Mouse (Mus musculus): ENCODE data around the gene Slc9a3r2.
"Not testable (repeated sequence)": the region's sequence is repeated elsewhere in the genome, so short reads cannot be mapped to it uniquely, and the experiment has no call there.

The Slc9a3r2 gene

DNA sequence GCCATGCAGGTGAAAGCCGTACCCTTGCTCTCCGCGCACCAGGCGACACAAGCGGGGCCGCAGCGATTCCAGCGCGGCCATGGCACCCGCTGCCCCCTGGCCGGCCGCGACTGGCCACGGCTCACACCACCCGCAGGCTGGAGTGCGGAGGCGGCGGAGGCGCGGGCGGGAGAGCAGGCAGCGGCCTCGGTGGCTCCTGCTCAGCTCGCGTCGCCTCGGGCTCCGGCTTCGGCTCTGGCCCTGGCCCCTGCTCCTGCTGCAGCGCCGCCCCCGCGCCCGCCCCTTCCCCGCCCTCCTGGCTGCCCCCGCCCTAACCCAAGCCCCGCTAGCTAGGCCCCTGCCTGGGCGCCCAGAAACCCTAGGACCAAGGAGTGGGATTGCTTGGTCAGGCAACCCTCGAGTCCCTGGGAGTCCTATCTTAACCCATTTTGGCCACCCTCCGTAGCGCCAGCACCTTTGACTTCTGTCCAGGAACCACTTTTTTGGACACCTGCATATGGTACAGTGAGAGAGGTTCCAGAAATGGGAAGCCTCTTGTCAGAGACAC is at the start of gene Slc9a3r2:
Gene Slc9a3r2 (minus strand): TSS at position 258 of the 547 bp plus-strand sequence.
- DNase-seq (ENCODE audit: low read depth, low spot score): peak; percentile 78

DNA sequence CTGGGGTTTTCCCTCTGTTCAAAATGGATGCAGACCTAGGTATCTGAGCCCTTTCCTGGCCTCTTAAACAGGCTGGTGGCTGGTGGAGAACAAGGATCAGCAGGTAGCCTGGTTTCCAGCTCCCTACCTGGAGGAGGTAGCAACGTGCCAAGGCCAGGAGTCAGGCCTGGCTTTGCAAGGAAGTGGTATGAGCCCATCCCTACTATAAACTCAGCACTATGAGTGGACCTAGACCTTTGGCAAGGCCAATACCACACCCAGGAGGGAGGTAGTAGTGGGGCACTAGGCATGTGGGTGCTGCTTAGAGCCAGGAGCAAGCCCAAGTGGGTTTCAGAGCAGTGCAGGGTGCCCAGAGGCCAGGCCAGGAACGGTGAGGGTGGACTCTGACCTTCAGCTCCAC is 49.3 kb upstream of the Slc9a3r2 start:
- no peak for DNase-seq (ENCODE audit: low read depth, low spot score)

DNA sequence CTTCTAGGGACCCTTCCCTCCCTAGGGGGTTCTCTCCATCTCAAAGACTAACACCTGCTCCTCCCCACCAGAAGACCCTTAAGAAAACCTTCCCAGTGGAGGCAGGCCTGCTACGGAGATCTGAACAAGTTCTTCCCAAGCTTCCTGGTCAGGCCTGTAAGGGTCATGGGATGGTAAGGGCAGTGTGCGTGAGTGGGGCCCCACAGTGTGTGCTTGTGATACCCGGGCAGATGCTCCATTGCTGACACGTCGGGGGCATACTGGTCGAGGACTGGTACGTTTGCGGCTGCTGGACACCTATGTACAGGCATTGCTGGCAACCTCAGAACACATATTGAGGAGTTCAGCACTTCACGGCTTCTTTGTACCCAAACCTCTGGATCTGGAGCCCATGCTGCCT is 48.6 kb upstream of the Slc9a3r2 start:
- DNase-seq (ENCODE audit: low read depth, low spot score): no peak

- DNase-seq (ENCODE audit: low read depth, low spot score): no peak
These were observed 47.9 kb upstream of the Slc9a3r2 start for GRCm38 (mm10) chr17:24697985-24698384.

DNA sequence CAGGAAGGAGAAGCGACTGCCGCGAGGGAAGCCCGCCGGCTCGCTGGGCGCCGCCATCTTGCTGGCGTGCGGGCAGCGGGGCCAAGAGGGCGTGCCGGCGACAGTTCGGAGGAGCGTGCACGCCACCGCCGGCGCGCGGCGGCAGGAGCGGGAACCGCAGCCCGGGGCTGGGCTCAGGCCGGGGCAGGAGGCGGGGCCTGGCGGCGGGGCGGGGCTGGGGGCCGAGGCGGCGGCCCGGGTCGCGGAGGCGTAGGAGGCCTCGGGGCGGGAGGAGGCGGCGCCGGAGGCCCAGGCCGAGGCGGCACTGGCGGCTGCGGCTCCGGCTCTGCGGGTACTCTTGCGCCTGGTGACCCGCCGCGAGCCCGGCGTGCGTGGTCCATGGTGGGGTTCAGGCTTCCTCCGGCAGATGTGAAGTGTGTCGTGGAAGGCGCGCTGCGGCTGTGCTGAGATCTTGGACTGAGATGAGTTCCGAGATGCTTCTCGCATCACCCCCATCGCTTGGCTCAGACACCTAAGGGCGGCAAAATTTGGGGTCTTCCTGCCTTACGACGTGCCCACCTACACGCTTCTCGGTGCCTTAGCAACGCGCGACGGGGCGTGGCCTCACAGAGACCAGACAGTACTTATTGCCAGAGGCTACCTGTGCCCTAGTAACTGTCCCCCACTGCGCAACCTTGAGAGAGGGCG is 46.0 kb upstream of the Slc9a3r2 start, which contains the start of the genes Gfer and Noxo1:
Gene Gfer (minus strand): TSS at position 146 of the 687 bp plus-strand sequence.
Gene Noxo1 (plus strand): TSS at position 224 of the 687 bp plus-strand sequence.
- DNase-seq (ENCODE audit: low read depth, low spot score): peak; percentile 94

DNA sequence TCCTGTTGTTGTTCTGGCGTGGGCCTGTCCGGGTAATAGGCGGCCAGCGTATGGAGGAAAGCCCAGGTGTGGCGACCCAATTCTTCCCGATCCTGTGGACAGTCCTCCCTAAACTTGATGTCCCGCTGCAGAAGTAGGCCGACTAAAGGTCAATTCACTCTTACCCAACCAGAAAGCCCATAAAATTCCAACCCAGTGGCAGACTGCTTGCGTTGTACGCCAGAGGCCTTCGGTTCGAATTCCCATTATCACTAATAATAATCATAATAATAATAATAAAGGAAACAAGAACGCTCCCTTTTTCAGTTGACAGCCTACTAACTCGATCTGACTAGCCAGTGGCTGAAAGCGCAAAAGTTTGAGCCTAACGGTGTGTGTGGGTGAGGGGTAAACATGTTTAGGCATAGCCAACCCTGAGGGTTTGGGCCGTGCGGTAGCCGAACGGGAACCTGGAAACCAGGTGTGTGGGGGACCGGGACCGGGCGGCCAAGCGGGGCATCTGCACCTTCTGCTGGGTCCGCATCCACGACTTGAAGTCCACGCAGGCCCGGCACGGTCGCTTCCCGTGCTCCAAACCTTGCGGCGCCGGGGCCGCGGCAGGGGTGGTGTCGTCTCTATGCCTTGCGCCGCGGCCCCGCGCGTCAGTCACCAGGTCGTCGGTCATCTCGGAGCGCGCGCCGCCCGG is 45.3 kb upstream of the Slc9a3r2 start:
- no peak for DNase-seq (ENCODE audit: low read depth, low spot score)

DNA sequence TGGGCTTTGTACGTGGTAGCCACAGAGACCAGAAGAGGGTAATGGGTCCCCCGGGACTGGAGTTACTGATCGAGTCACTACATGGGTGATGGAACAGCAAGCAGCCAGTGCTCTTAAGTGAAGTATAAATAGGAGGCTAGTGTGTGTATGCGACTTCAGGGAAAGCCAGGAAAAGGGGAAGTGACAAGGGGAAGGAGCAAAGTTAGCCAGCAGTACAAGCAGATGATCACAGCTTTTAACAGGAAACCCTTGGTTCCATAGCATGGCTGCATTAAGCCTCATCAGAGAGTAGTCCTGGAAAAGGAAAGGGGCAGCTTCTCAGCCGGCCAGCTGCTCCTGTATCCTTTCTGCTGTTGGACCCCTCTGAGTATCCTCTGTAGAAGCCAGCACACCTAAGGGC is 42.3 kb upstream of the Slc9a3r2 start:
- DNase-seq (ENCODE audit: low read depth, low spot score): no peak

- peak; percentile 69 for DNase-seq (ENCODE audit: low read depth, low spot score)
These were observed 39.3 kb upstream of the Slc9a3r2 start, which contains the start of gene Syngr3 for GRCm38 (mm10) chr17:24689251-24690081. Syngr3 (minus strand) TSS chr17:24689955.

DNA sequence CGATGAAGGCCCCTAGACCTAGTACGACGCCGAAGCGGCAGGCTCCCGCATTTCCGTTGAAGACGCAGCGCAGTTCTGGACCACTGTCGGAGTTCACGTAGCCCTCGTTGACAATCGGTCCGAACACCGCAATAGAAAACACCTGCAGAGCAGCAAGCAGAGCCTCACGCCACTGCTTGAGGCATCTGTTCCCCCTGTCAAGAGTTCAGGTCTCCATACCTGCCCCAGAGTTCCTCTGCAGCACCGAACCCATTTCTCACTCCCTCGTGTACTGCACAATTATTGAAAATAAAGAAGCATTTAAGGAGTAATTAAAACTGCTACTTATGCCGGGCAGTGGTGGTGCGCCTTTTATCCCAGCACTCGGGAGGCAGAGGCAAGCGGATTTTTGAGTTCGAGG is 37.5 kb upstream of the Slc9a3r2 start:
- no peak for DNase-seq (ENCODE audit: low read depth, low spot score)

DNA sequence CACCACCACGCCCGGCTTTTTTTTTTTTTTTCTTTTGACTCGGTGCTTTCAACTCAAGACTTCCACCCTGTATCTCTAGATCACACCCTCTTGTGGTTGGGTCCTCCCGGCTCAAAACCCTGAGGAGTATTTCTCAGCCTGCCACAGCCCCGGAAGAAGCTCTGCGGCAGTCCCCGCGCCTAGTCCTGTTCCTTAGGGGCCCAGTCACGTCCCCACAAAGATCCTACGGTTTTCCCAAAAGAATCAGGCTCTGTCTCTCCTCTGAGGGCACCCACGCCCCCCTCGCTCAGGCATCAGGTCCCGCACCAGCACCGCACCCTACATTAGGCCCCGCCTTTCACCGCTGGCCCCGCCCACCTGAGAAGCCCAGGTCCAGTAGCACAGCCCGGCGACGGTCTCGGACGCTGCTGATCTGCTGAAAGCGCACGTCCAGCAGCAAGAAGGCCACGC is 37.0 kb upstream of the Slc9a3r2 start:
- peak; percentile 35 for DNase-seq (ENCODE audit: low read depth, low spot score)

DNA sequence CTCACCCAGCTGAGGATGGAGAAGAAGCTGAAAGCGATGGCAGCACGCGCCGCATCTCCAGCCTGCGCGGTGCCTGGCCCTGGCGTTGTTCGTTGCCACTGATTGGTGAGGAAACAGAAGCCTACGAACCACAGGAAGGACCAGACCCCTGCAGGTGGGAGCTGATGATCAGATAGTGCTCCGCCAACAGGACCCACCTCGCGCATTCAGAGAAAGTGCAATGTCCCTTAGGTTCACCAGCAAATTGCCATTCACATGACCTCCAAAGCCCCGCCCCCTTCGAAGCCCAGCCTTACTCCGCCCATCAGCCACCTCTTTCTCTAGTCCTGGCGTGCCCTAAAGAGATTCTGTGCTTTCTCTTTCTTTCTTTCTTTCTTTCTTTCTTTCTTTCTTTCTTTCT is 36.4 kb upstream of the Slc9a3r2 start:
- DNase-seq (ENCODE audit: low read depth, low spot score): no peak

GRCm38 (mm10) chr17:24677500-24678080 is 27.5 kb upstream of the Slc9a3r2 start:
- DNase-seq (ENCODE audit: low read depth, low spot score): no peak

- no peak for DNase-seq (ENCODE audit: low read depth, low spot score)
These were observed 26.8 kb upstream of the Slc9a3r2 start for GRCm38 (mm10) chr17:24676877-24677276.

- peak; percentile 83 for DNase-seq (ENCODE audit: low read depth, low spot score)
These were observed 26.1 kb upstream of the Slc9a3r2 start for GRCm38 (mm10) chr17:24676187-24676586.

- peak; percentile 85 for DNase-seq (ENCODE audit: low read depth, low spot score)
These were observed 24.1 kb upstream of the Slc9a3r2 start for GRCm38 (mm10) chr17:24674277-24674676.

GRCm38 (mm10) chr17:24672141-24672540 is 22.0 kb upstream of the Slc9a3r2 start:
- DNase-seq (ENCODE audit: low read depth, low spot score): no peak

DNA sequence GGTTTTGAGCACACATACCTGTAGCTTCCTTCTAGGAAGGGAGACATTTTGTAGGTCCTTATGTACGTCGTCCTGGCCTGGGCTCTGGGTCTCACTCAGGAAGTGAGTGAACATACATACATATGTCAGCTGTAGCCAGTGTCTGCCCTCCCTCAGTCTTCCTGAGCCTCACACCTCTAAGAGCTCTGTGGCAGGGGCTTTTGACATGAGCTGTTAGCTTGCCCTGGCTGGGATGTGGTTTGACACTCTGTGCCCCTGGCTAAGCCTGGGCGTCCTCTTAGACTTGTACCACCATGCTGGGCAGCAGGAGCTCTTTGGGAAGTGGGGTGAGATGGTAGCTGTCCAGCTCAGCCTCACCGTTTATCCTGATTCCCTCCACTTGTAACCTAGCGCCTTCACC is 21.2 kb upstream of the Slc9a3r2 start:
- DNase-seq (ENCODE audit: low read depth, low spot score): no peak

DNA sequence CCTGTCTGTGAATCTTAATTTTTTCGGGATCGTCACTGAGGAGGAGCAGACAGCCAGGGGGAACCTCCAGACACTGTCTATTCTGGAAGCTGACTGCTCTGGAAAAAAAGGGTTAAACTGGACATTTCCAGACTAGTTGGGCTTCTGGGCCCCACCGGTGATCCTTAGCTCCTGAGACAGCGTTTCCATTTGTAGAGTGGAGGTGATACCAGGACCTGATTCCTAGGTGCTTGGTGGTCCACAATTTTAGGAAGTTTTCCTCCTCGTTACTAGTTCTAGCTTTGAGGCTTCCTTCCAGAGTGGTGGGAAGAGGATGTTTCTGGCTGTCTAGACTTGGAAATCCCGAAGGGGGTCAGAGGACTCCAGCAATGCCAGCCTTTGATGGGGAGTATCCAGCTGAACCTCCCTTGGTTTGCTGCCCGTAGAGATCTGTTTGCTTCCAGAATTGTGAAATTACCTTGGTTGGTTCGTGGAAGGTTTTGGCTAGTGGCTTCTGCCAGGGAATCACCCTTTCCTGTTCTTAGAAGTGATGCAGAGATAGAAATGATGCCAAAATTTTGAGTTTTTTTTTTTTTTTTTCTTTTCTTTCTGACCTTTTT is 20.2 kb upstream of the Slc9a3r2 start:
- DNase-seq (ENCODE audit: low read depth, low spot score): no peak

DNA sequence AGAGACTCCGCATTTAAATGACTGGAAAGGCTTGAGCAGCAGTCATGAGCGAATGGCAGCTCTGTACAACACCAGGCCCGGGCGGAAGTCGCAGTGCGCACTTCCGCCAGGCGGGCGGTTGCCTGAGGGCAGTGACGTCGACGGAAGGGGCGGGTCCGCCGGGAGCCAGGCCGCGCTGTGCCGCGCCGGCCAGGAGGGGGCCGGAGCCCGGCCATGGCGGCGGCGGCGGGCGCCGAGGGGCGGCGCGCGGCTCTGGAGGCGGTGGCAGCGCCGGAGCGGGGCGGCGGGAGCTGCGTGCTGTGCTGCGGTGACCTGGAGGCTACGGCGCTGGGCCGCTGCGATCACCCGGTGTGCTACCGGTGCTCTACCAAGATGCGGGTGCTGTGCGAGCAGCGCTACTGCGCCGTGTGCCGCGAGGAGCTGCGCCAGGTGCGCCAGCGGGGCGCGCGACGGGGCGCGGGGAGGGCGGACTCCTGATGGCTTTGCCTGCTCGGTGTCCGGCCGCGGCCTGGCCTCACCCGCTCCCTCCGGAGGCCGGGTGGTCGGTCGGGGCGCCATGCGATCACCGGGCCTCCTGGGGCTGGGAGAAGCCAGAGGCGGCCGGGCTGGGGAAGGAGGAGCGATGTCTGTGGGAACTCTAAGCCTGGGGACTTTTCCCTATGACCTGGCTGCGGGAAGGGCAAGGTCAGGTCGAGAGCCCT is 19.6 kb upstream of the Slc9a3r2 start, which contains the start of gene Zfp598:
Gene Zfp598 (plus strand): TSS at position 143 of the 701 bp plus-strand sequence.
- DNase-seq (ENCODE audit: low read depth, low spot score): peak; percentile 97

DNA sequence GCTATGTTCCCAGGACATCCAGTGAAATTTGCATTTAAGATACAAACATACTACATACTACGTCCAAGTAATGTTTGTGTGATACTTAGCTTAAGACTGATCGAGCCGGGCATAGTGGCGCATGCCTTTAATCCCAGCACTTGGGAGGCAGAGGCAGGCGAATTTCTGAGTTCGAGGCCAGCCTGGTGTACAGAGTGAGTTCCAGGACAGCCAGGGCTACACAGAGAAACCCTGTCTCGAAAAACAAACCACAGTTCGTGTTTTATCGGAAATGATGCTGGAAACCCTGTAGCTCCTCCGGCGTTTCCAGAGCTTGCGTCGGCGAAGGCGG is 19.1 kb upstream of the Slc9a3r2 start:
- DNase-seq (ENCODE audit: low read depth, low spot score): not testable (repeated sequence)
